Mouse (Mus musculus) heart, postnatal 25 days (tissue): ENCODE results near the gene Ercc4. TPM values are rescaled to one million over a fixed set of nuclear protein-coding genes. Genes with fewer than 3 reads are reported as not detected.
A peak's percentile ranks its signal among the peaks of the same experiment; 100 is the strongest.
"Not testable (repeated sequence)": the region's sequence is repeated elsewhere in the genome, so short reads cannot be mapped to it uniquely, and the experiment has no call there.

Source experiments
- DNase-seq: peaks from one replicate; pipeline ENCODE4 v3.0.0; 2022; ENCODE audit warnings: low spot score
- intact Hi-C: fragments of 180-260 bp; cut with DNase I; formaldehyde crosslinking; loops from one replicate; pipeline ENCODE4 v1.15.1; 2025
- total RNA-seq, 2 experiments: library from RNA; stranded (reverse); gene quantifications; 2 replicates each; pipeline ENCODE4 v1.2.3; 2021

Gene Ercc4
- total RNA-seq = 1 to 10 TPM; 6.7 to 8.6 TPM

DNA sequence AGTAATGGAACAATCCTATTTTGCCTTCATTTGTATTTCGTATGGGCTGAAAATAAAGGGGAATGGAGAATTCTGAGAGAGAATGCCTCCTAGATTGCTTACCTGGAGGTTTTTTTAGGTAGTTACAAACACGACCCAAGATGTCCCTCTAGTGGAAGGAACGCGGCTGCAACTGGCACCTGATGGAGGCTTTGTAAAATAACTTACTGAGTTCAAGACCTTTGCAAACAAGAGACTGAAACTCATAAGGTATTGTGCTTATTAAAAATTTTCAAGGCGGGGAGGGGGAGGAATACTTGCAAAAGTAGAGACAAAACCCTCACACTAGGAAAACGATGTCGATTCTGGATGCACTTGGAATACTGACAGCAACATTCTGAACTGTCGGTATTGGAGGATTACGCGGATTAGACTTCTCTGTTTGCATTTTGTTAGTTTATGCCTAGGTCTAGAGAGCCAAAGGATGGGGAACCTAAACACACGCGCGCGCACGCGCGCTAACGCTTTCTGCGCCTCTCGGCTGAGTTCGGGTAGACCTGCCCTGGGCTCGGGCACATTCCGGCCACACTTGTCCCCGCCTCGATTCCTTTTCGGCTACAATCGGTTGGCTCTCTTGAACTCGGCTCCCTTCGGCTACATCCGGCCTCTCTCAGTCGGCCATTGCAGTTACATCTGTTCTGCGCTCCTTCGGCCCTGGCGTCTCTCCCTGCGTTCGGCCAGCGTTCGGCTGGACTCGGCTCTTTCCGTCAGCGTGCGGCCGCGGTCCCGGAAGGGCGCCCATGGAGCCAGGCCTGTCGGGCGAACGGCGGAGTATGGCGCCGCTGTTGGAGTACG lies at the start of gene Ercc4:
Gene Ercc4 (plus strand): TSS at position 529 of the 834 bp plus-strand sequence.
- DNase-seq = peak; percentile 93
- intact Hi-C loops = no loop called here

DNA sequence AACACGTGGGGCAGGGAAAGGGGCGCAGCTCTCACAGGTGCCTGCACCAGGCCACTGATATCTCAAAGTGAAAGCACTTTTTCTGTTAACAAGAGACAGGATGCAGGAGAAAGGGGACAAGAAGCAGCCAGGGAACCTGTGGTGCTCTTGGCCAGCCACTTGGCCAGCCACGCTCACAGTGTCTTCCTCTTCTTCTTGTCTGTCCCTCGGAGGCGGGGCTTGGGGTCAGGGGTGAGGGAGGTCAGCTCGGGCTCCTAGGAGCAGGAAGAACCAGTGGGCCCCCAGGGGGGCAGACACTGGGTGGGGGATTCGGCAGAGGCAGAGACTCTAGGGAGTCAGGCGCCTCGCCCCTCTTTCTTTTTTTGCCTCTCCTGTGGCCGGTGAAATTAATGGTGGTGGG lies 48.4 kb upstream of the Ercc4 start:
- intact Hi-C loops = no loop called here

DNA sequence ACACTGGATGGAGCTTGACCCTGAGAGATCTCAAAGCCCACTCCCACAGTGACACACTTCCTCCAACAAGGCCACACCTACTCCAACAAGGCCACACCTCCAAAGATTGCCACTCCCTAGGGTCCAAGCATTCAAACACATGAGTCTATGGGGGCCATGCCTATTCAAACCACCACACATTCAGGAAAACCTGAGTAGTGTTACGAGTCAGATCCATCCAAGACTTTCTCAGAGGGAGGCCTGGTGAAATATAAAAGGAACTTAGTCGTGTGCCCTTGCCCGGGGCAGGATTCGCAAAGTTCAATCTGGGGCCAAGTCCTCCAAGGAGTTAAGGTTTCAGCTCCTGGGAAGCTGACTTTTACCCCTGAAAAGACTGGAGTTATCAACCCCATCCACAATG lies 35.3 kb upstream of the Ercc4 start:
- intact Hi-C loops = no loop called here
- DNase-seq = no peak

More for the DNA sequence above, 48.4 kb upstream of the Ercc4 start:
- DNase-seq = no peak

DNA sequence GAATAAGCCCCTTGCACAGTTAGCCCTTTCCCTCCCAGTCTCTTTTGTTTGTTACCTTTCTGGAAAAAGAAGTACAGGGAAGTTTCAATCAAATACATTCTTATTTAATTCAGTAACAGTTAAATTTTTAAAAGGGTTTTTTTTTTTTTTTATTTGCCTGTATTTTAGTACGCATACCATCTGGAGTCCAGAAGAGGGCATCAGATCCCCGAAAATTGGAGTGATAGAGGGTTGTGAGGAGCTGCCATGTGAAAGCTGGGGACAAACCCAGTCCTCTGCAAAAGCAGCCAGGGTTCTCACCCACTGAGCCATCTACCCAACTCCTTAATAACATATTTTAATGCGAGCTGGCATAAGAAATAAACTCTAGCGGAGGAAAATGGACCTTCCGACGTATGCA lies 29.3 kb upstream of the Ercc4 start:
- DNase-seq = no peak
- intact Hi-C loops = no loop called here

DNA sequence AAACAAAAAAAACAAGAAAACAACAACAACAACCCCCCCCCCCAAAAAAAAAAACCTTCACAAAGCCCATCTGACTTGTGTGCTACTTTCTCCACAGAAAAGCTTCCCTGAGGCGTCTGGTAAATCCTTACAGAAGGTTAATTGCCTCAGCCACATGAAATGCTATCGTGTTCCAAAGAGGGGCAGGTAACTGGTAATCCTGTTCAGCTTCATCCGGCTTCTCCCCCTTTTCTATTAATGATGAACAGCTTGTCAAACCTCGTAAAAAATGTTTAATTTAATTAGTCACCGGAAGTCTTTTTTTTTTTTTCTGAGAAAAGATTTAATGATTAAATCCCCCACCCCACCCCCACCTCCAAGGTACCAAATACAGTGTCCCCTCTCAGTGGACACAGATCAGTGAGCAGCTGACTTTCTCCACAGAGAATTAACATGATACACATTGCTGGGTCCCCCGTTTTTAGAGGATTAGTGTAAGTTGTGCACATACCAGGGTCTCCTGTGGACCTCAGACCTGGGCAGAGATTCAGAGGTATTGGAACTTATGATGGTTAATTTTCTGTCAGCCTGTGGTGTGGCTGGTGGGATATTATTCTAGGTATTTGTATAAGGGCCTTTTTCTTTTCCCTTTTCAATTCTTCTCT lies 26.2 kb upstream of the Ercc4 start:
- intact Hi-C loops = no loop called here
- no peak for DNase-seq

DNA sequence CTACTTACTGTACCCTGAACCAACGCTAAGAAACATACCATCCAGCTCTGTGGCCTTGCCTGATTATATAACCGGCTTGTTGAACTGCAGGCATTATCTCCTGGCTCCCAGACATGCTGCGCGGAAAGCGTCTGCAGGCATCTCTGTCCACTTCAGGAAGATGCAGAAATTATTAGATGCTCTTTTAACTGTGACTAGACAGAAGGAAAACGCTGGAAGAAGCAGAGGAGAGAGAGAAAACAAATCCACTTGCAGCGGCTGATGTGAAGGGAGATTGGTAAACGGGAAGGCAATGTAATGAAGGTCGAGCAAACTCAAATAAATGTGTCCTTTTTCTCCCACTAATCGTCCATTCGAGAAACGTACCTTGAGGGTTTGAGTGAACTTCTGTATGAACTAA lies 1.1 kb upstream of the Ercc4 start:
- intact Hi-C loops = no loop called here
- no peak for DNase-seq

DNA sequence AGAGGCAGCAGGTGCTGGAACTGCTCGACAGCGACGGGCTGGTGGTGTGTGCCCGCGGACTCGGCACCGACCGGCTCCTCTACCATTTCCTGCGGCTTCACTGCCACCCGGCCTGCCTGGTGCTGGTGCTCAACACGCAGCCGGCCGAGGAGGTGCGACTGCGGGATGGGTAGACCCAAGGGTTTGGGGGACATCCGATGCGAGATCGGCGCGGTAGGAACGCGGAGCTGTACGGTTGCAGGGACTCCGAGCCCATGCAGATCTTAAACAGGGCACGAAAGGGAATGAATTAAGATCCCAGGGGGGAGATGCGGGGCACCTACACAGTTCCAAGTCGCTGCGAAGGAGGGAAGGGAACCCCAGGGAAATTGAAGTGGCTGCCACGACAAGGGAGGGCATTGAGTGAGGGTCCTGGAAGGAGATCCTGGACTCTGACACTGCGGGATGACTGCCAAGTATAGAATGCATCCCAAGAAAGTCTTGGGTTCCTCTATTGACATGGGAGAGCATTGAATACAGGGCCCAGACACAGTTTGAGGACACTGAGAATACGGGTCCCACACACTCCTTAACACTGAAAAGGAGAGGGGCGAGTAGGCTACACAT lies 609 bp downstream of the Ercc4 start:
- intact Hi-C loops = loop anchor here (10.0 kb wide), 3 partner anchors 425 to 625 kb away; partner anchors contain the start of gene Pla2g10
- no peak for DNase-seq

DNA sequence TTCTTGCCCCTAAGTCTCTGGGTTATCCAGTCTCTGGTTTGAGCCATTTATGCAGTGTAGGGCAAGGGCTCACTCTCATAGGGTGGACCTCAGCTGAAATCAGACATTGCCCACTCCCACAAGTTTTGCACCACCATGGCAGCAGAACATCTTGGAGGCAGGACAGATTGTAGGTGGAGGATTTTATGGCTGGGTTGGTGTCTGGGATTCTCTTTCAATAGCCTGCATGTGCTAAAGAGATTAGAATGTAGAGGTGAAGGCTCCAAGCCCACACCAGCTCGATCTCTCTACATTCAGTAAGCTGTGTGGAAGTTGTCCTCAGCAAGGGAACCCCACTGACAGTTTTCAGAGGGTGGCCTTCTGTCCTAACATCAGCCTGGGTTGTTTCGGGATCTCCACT lies 5.3 kb downstream of the Ercc4 start:
- intact Hi-C loops = loop anchor here (10.0 kb wide), 3 partner anchors 420 to 620 kb away; partner anchors contain the start of gene Pla2g10
- DNase-seq = no peak

DNA sequence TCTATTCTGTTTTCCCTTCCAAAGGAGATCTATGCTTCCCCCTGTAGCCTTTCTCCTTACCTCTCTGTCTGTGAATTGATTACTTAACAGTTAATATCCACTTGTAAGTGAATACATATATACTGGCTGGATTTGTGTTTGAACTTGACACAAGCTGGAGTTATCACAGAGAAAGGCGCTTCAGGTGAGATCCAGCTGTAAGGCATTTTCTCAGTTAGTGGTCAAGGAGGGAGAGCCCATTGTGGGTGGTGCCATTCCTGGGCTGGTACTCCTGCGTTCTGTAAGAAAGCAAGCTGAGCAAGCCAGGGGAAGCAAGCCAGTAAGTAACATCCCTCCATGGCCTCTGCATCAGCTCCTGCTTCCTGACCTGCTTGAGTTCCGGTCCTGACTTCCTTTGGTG lies 6.0 kb downstream of the Ercc4 start:
- intact Hi-C loops = loop anchor here (10.0 kb wide), 3 partner anchors 419 to 619 kb away; partner anchors contain the start of gene Pla2g10
- DNase-seq = not testable (repeated sequence)

DNA sequence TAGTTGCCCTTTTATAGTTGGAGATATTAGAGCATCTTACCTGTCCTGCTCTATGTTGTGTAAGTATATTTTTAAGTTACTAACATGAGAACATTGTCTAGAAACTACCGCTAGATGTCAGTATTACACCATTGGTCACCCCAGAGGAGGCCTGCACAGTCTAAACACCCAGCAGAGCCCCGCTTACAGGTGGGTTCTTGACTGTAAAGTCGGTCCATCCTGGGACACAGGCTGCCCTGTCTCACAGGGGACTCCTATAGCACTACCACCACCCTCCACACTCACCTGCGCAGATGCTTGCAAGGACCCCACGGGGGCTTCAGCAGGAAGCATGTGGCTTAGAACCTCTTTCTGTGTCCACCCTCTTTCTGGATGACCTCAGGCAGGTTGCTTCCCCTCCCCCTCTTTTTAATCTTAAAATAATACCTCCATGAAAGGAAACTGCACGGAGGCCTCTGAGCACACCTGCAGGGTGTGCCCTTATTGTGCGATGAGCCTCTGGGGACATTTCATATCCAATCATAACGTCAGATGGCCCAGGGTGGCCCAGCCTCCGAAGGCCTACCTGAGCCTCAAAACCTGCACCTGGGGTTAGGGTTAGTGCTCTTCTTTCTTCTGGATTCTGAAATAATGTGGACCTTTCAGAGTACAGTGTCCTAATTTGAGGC lies 7.9 kb downstream of the Ercc4 start:
- intact Hi-C loops = loop anchor here (1.0 to 10.0 kb wide), 4 partner anchors 323 to 617 kb away; partner anchors contain the start of gene Pla2g10
- DNase-seq = no peak

DNA sequence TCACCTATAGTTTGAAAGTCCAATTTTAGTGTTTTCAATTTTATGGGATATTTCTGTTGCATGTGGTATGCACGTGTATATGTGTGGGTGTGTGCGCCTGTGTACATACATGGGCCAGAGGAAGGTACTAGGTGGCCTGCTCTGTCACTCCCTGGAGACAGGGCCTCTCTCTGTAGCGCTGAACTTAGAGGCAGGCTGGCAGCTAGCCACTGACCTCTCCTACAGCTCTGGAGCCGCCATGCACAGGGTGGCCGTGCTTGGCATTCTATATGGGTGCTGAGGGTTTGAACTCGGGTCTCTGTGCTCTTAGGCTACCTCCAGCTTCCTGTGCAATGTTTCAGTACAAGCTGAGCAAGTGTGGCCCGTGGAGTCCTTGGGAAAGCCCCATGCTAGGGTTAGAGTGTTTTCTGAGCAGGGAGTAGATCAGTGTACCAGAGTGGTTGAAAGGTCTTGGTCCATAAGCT lies 8.5 kb downstream of the Ercc4 start:
- intact Hi-C loops = loop anchor here (1.0 to 10.0 kb wide), 4 partner anchors 322 to 617 kb away; partner anchors contain the start of gene Pla2g10
- DNase-seq = no peak

DNA sequence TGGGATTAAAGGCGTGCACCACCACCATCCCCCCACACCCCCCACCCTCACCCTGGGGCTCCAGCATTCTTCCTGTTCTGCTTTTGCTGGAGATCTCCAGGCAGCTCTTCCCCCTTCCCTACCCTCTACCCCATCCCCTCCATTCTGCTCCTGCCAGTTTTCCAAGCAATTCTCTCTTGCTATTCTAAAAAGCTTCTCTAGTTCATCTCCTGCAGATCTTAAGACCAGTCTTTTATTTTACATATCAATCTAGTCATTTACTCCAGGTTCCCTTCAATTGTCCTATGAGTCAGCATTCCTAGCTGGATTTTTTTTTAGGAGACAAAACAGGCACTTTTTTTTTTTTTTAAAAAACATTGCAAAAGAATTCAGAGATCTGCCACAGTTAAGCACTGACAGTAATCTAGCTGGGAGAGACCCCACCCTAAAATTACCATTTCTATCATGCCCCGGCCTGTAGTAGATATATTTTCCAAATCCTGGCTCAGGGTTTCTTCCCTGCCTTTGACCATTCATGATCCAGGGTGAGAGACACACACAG lies 9.3 kb downstream of the Ercc4 start:
- no peak for DNase-seq
- intact Hi-C loops = loop anchor here (10.0 kb wide), 3 partner anchors 416 to 616 kb away; partner anchors contain the start of gene Pla2g10

DNA sequence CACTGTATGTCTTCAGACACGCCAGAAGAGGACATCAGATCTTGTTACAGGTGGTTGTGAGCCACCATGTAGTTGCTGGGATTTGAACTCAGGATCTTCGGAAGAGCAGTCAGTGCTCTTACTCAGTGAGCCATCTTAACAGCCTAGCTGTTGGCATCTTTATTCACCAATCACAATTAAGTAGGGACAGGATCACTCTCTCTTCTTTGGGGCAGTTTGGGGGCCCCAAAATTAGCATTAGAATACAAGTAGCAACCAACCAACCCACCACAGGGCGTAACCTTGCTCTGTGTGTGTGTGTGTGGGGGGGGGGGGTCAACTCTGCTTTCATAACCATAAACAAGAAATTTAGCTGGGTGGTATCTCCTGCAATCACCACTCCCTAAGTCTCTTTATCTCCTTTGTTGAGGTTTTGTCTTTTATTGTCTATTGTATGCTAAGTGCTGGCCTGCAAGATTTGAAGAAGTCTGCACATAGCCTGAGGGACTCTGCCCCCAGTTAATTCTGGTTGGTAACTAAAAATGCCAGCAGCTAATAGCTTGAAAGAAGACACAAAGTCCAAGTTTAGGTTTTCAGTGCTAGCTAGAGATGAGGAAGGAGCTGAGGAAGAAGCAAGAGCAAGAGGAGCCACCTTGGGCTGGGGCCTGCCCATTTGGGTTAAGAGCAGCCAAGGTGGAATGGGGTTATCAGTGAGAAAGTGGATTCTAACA lies 10.3 kb downstream of the Ercc4 start:
- intact Hi-C loops = loop anchor here (10.0 kb wide), 3 partner anchors 415 to 615 kb away; partner anchors contain the start of gene Pla2g10

DNA sequence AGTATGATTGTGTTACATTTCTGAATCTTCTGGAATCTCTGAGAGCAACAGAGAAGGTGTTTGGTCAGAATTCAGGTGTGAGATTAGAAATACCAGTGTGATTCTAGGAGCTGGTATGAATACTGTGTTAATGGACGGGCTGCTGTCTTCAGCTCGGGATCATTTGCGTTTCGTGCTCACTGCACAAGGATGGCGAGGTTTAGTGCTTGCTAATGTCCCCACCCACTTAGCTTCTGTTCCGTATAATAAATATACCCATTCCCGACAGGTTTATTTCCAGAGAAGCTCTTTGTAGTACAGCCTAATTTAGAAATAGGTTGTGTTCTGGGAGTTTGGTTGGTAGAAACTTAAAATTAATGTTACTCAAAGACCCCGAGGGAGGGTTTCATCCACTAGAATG lies 15.9 kb downstream of the Ercc4 start:
- intact Hi-C loops = no loop called here
- DNase-seq = no peak

More for the DNA sequence above, 10.3 kb downstream of the Ercc4 start:
- DNase-seq = no peak

DNA sequence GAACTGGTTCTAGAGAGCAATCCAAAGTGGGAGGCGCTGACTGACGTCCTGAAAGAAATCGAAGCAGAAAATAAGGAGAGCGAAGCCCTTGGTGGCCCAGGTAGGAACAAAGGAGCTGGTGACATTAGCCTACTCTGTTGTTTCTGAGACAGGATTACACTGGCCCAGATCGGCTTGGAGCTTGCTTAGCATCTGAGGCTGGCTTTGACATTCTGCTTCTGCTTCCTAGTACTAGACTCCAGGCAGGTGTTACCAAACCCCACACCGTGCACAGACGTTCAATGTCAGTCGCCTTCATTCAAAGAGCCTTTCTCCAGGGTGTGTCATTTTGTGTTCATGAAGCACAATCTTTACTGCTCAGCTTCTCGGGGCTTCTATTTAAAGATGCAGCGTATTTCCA lies 18.1 kb downstream of the Ercc4 start:
- no peak for DNase-seq
- intact Hi-C loops = no loop called here

DNA sequence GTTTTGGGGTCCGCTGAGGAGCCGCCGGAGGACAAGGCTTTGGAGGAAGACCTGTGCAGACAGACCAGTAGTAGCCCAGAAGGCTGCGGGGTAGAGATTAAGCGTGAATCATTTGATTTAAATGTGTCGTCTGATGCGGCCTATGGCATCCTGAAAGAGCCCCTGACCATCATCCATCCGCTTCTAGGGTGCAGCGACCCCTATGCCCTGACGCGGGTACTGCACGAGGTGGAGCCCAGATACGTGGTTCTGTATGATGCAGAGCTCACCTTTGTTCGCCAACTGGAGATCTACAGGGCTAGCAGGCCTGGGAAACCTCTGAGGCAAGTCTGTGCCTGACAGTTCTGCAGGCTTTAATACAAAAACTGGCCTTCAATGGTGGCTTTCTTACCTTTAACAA lies 20.9 kb downstream of the Ercc4 start:
- intact Hi-C loops = no loop called here
- DNase-seq = no peak

DNA sequence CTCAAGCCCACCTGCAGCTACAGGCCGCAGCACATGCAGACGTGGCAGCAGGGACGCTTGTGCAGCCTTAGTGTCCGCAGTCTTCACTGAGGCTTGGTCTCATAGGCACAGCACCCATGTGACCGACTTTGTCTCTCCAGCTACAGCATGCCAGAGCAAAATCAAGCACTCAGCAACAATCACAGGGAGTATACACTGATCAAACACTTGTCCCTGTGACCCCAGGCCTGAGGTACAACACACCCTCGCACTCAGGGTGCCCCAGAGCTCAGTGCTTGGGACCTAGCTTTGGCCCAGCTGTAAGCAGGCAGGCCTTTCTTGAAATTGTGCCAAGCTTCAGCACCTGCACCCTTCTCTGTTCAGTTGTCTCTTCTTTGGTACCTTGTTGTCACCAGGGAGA lies 31.7 kb downstream of the Ercc4 start:
- no peak for DNase-seq

DNA sequence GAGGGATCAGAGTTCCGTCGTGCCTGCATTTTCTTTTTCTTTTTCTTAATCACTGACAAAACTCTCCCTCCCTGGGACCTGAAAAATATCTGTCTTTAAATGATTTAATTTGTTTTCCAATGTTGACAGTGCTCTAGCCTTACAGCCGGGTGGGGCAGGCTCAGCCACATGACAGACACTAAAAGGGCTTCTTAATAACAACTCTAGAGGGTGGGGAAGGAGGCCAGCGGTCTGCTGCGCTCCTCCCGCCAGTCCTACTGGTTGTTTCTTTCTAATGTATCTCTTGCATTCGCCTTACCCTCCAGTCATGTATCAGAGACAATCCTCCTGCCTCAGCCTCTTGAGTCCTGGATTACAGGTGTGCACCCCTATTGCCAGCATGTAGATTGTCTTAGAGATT lies 34.4 kb downstream of the Ercc4 start:
- intact Hi-C loops = no loop called here
- no peak for DNase-seq

More for the DNA sequence above, 31.7 kb downstream of the Ercc4 start:
- intact Hi-C loops = no loop called here
